Mouse (Mus musculus) heart, embryonic 12.5 days (tissue): ENCODE results near the gene Kazn. TPM values are rescaled to one million over a fixed set of nuclear protein-coding genes. Genes with fewer than 3 reads are reported as not detected.
A peak's percentile ranks its signal among the peaks of the same experiment; 100 is the strongest.

Source experiments
- ATAC-seq: fragments of 200-750 bp; cut with Nextera tagmentation; 2 replicates; pipeline ENCODE4 v1.8.0; 2017; ENCODE audit warnings: moderate TSS enrichment, moderate library complexity; ENCODE audit not compliant: insufficient number of reproducible peaks, low FRiP score
- H3K27ac ChIP-seq: fragments of 300-500 bp; sonication (generic); 2 replicates; pipeline ENCODE4 v1.5.1; 2016; ENCODE audit warnings: mild to moderate bottlenecking, moderate library complexity; ENCODE audit not compliant: poor library complexity, severe bottlenecking
- H3K27me3 ChIP-seq: fragments of 300-500 bp; sonication (generic); replicated peaks from 2 replicates; pipeline ENCODE4 v1.6.1; 2016; ENCODE audit warnings: mild to moderate bottlenecking, moderate library complexity
- H3K36me3 ChIP-seq: fragments of 300-500 bp; sonication (generic); 2 replicates; pipeline ENCODE4 v1.6.1; 2016; ENCODE audit warnings: mild to moderate bottlenecking, moderate library complexity
- H3K4me1 ChIP-seq: fragments of 300-500 bp; sonication (generic); replicated peaks from 2 replicates; pipeline ENCODE4 v1.6.1; 2016; ENCODE audit warnings: mild to moderate bottlenecking
- H3K4me2 ChIP-seq: fragments of 300-500 bp; sonication (generic); 2 replicates; pipeline ENCODE4 v1.6.1; 2016; ENCODE audit warnings: mild to moderate bottlenecking, moderate library complexity
- H3K4me3 ChIP-seq: fragments of 300-500 bp; sonication (generic); 2 replicates; pipeline ENCODE4 v1.5.1; 2016; ENCODE audit warnings: mild to moderate bottlenecking
- H3K9ac ChIP-seq: fragments of 300-500 bp; sonication (generic); 2 replicates; pipeline ENCODE4 v1.6.1; 2016; ENCODE audit warnings: mild to moderate bottlenecking, moderate library complexity
- H3K9me3 ChIP-seq: fragments of 300-500 bp; sonication (generic); replicated peaks from 2 replicates; pipeline ENCODE4 v1.6.1; 2016; ENCODE audit warnings: mild to moderate bottlenecking, moderate library complexity
- WGBS: fragments of 180-500 bp; shearing (Covaris S2); methylation state at CpG from one replicate; pipeline ENCODE4 v1.1.7; 2016; 5-methylcytosine and 5-hydroxymethylcytosine counted together
- polyA plus RNA-seq: library from polyadenylated mRNA; unstranded; fragments of >200 nt; fragmentation: Nextera tagmentation; extraction: Ambion mirVana; gene quantifications from 2 replicates; pipeline ENCODE4 v1.2.1, GENCODE M21; 2016

Kazn gene
- polyA plus RNA-seq, 1 experiment from 2014 or later, result 8.6 TPM

- ATAC-seq, result no peak
- no peak overlapping the region for H3K4me2 ChIP-seq
- no peaks in the 10 kb centered on the region for H3K36me3 ChIP-seq
These were observed 120.7 kb downstream of the Kazn start for GRCm38 (mm10) chr4:142118522-142118921.

GRCm38 (mm10) chr4:142117993-142118392, 121.2 kb downstream of the Kazn start:
- no peak overlapping the region for H3K9ac ChIP-seq
- H3K4me3 ChIP-seq, result no peak overlapping the region
- peak; percentile 26; the same call in 1 of the 2 replicates for ATAC-seq
- H3K36me3 ChIP-seq, result no peaks in the 10 kb centered on the region
- 86% methylated on average over 12 of the region's 12 CpGs for WGBS
- 0 out of 2 replicates have a peak, but pooled peaks cover 2% of the 10 kb centered on the region for H3K27me3 ChIP-seq
- H3K9me3 ChIP-seq, result no peaks in the 10 kb centered on the region
- no peak overlapping the region for H3K27ac ChIP-seq
- H3K4me1 ChIP-seq, result peaks cover 19% of the 10 kb centered on the region
- H3K4me2 ChIP-seq, result no peak overlapping the region

More at GRCm38 (mm10) chr4:142118522-142118921, 120.7 kb downstream of the Kazn start:
- no peaks in the 10 kb centered on the region for H3K9me3 ChIP-seq
- peaks cover 19% of the 10 kb centered on the region for H3K4me1 ChIP-seq
- 0 out of 2 replicates have a peak, but pooled peaks cover 2% of the 10 kb centered on the region for H3K27me3 ChIP-seq
- H3K4me3 ChIP-seq, result no peak overlapping the region
- WGBS, result 70% methylated on average over 7 of the region's 7 CpGs
- H3K27ac ChIP-seq, result no peak overlapping the region
- no peak overlapping the region for H3K9ac ChIP-seq

- Histone ChIP-seq H3K27me3 (0 out of 2 replicates have a peak, but pooled peaks cover 2% of the 10 kb centered on the region), H3K9ac (no peak overlapping the region), H3K4me1 (no peaks in the 10 kb centered on the region), H3K9me3 (peaks cover 9% of the 10 kb centered on the region; the same call in 1 of the 2 replicates), H3K27ac (no peak overlapping the region), H3K4me3 (no peak overlapping the region), H3K4me2 (no peak overlapping the region), H3K36me3 (no peaks in the 10 kb centered on the region)
- ATAC-seq, result no peak
- 28% methylated on average over 8 of the region's 8 CpGs for WGBS
These were observed 125.9 kb downstream of the Kazn start for GRCm38 (mm10) chr4:142113306-142113705.

- no peak for ATAC-seq
- Histone ChIP-seq H3K9me3 (no peaks in the 10 kb centered on the region), H3K27ac (no peak overlapping the region), H3K4me1 (peaks cover 15% of the 10 kb centered on the region), H3K36me3 (peaks cover 7% of the 10 kb centered on the region), H3K9ac (no peak overlapping the region), H3K4me3 (no peak overlapping the region), H3K27me3 (no peaks in the 10 kb centered on the region), H3K4me2 (no peak overlapping the region)
- WGBS, result 44% methylated on average over 12 of the region's 12 CpGs
These were observed 136.0 kb downstream of the Kazn start for GRCm38 (mm10) chr4:142103081-142103671.

GRCm38 (mm10) chr4:142098303-142098702, 140.9 kb downstream of the Kazn start:
- H3K9me3 ChIP-seq, result no peaks in the 10 kb centered on the region
- no peaks in the 10 kb centered on the region for H3K36me3 ChIP-seq
- H3K4me1 ChIP-seq, result peaks cover 35% of the 10 kb centered on the region
- ATAC-seq, result peak; percentile 30; the same call in 1 of the 2 replicates
- peak overlapping the region; percentile 45 for H3K4me2 ChIP-seq
- H3K9ac ChIP-seq, result no peak overlapping the region
- H3K27ac ChIP-seq, result no peak overlapping the region
- H3K4me3 ChIP-seq, result no peak overlapping the region
- H3K27me3 ChIP-seq, result 0 out of 2 replicates have a peak, but pooled peaks cover 3% of the 10 kb centered on the region
- 11% methylated on average over 8 of the region's 8 CpGs for WGBS

DNA sequence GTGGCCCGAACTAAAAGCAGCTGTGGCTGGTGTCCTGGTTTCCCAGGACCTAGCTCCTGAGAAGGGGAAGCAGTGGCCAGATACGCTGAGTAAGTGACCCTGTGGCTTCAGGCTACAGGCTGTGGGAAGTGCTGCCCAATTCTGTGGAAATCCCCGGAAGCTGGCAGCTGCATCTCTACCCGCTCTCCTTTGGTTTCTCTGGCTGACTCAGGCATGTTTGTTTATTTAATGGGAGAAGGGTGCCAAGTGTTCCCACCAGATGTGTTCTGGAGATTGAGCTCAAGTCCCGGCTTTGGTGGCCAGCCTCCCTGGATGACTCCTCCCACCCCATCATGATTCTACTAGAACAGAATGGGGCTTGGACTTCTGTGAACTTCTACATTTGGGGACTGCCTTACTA, 141.3 kb downstream of the Kazn start:
- no peak for ATAC-seq
- Histone ChIP-seq H3K36me3 (no peaks in the 10 kb centered on the region), H3K4me2 (peak overlapping the region; percentile 45), H3K9me3 (no peaks in the 10 kb centered on the region), H3K9ac (no peak overlapping the region), H3K27ac (no peak overlapping the region), H3K27me3 (0 out of 2 replicates have a peak, but pooled peaks cover 3% of the 10 kb centered on the region), H3K4me3 (no peak overlapping the region), H3K4me1 (peaks cover 32% of the 10 kb centered on the region)
- 22% methylated on average over 5 of the region's 5 CpGs for WGBS

DNA sequence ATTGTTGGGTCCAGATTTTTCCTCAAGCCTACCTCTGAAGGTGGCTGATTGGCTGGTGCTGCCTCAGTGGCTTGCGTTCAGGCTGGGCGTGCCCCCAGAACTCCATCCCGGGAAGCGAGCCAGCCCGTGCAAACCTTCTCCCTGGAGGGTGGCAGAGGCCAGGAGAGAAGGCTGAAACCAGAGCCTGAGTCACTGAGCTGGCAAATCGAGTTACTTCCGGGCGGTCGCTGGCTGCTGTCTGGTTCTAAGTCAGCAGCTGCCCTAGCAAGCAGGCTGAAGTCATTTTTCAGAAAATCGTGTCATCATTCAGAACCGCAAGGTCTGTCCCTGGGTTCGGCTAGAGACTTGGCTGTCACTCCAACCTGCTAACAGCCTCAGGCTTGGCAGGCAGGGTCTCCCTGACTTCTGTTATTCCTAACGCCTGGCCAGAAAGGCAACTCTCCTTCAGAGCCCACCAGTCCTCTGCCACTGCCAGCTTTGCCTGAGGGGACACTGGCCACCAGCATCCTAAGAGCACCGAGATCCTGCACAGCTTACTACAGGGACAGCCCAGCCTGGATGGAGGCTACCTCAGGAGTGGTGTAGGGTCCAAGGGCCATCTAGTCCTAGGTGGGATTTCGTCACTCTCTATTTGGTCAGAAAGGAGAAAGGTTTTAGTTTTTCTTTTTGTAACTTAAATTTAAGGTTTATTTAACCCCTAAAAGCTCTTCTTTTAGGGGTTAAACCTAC, 143.5 kb downstream of the Kazn start:
- H3K27ac ChIP-seq, result no peak overlapping the region
- H3K36me3 ChIP-seq, result no peaks in the 10 kb centered on the region
- no peak for ATAC-seq
- H3K9ac ChIP-seq, result no peak overlapping the region
- 62% methylated on average over 15 of the region's 15 CpGs for WGBS
- no peak overlapping the region for H3K4me2 ChIP-seq
- no peak overlapping the region for H3K4me3 ChIP-seq
- 0 out of 2 replicates have a peak, but pooled peaks cover 3% of the 10 kb centered on the region for H3K27me3 ChIP-seq
- no peaks in the 10 kb centered on the region for H3K9me3 ChIP-seq
- peaks cover 32% of the 10 kb centered on the region for H3K4me1 ChIP-seq

DNA sequence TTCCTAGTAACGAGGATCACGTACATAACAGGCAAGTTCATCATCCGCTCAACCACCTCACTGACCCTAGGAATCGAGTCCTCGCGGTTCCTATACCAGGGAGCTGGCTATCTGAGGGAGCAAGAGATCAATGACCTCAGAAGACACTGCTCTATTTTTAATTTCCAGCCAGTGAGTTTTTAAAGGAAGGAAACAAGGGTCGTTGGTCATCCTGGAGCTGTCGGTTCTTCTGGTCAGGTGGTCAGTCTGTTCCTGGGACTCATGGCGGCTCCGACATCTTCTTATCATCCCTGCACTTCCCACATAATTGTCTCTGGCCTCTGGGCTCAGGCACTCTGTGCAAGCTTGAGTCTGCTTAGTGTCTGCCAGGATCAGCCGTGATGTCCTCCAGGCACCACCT, 144.8 kb downstream of the Kazn start:
- H3K4me2 ChIP-seq, result no peak overlapping the region
- H3K4me1 ChIP-seq, result peaks cover 32% of the 10 kb centered on the region
- ATAC-seq, result no peak
- 44% methylated on average over 11 of the region's 11 CpGs for WGBS
- H3K36me3 ChIP-seq, result no peaks in the 10 kb centered on the region
- H3K4me3 ChIP-seq, result no peak overlapping the region
- H3K9ac ChIP-seq, result no peak overlapping the region
- H3K9me3 ChIP-seq, result no peaks in the 10 kb centered on the region
- H3K27ac ChIP-seq, result no peak overlapping the region
- H3K27me3 ChIP-seq, result peaks cover 8% of the 10 kb centered on the region

DNA sequence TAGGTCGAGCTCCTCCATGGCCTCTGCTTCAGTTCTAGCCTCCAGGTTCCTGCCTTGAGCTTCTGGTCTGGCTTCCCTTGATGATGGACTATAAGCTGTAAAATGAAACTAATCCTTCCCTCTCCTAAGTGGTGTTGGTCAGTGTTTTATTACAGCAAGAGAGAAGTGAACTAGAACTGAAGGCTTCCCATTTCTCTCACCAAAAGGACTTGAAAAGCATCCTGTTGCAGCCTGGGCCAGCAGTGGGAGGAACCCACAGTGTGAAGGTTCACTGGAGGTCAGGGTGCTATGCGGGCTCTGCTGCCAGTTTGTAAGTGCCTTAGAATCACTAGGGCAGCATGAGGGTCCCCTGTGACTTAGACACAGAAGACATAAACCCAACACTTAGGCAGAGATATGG, 148.1 kb downstream of the Kazn start:
- Histone ChIP-seq H3K4me1 (peaks cover 16% of the 10 kb centered on the region), H3K4me3 (no peak overlapping the region), H3K4me2 (no peak overlapping the region), H3K9me3 (no peaks in the 10 kb centered on the region), H3K27me3 (peaks cover 9% of the 10 kb centered on the region), H3K27ac (no peak overlapping the region), H3K9ac (no peak overlapping the region), H3K36me3 (no peaks in the 10 kb centered on the region)
- ATAC-seq, result no peak
- 52% methylated on average over 2 of the region's 2 CpGs for WGBS

- peaks cover 13% of the 10 kb centered on the region for H3K27me3 ChIP-seq
- H3K9ac ChIP-seq, result no peak overlapping the region
- H3K9me3 ChIP-seq, result no peaks in the 10 kb centered on the region
- H3K4me3 ChIP-seq, result no peak overlapping the region
- H3K36me3 ChIP-seq, result no peaks in the 10 kb centered on the region
- H3K4me1 ChIP-seq, result peaks cover 15% of the 10 kb centered on the region
- no peak overlapping the region for H3K27ac ChIP-seq
- H3K4me2 ChIP-seq, result no peak overlapping the region
- WGBS, result 76% methylated on average over 6 of the region's 6 CpGs
- ATAC-seq, result no peak
These were observed 149.2 kb downstream of the Kazn start for GRCm38 (mm10) chr4:142089966-142090365.

GRCm38 (mm10) chr4:142088836-142089235, 150.4 kb downstream of the Kazn start:
- peaks cover 13% of the 10 kb centered on the region for H3K27me3 ChIP-seq
- H3K4me2 ChIP-seq, result no peak overlapping the region
- H3K27ac ChIP-seq, result no peak overlapping the region
- WGBS, result 69% methylated on average over 6 of the region's 6 CpGs
- H3K4me3 ChIP-seq, result no peak overlapping the region
- ATAC-seq, result no peak
- H3K4me1 ChIP-seq, result peaks cover 8% of the 10 kb centered on the region; the same call in 1 of the 2 replicates
- no peaks in the 10 kb centered on the region for H3K36me3 ChIP-seq
- H3K9ac ChIP-seq, result no peak overlapping the region
- no peaks in the 10 kb centered on the region for H3K9me3 ChIP-seq
